Mouse (Mus musculus): ENCODE results near the gene Tmem33.

Gene Tmem33

GRCm38 (mm10) chr5:67255664-67256063 lies 4.7 kb upstream of the Tmem33 start:
- DNase-seq (ENCODE audit: extremely low read depth, low read depth, low spot score): no peak

GRCm38 (mm10) chr5:67258473-67258872 lies 1.9 kb upstream of the Tmem33 start:
- DNase-seq (ENCODE audit: extremely low read depth, low read depth, low spot score): no peak

GRCm38 (mm10) chr5:67260159-67260530 lies 220 bp upstream of the Tmem33 start:
- DNase-seq (ENCODE audit: extremely low read depth, low read depth, low spot score): no peak

GRCm38 (mm10) chr5:67262964-67263363 lies 2.6 kb downstream of the Tmem33 start:
- no peak for DNase-seq (ENCODE audit: extremely low read depth, low read depth, low spot score)

- DNase-seq (ENCODE audit: extremely low read depth, low read depth, low spot score): no peak
Observed at GRCm38 (mm10) chr5:67266106-67266505, 5.7 kb downstream of the Tmem33 start.

- DNase-seq (ENCODE audit: extremely low read depth, low read depth, low spot score): no peak
Observed at GRCm38 (mm10) chr5:67269309-67269708, 8.9 kb downstream of the Tmem33 start.

- no peak for DNase-seq (ENCODE audit: extremely low read depth, low read depth, low spot score)
Observed at GRCm38 (mm10) chr5:67279407-67279806, 19.0 kb downstream of the Tmem33 start.

GRCm38 (mm10) chr5:67279840-67280239 lies 19.5 kb downstream of the Tmem33 start:
- no peak for DNase-seq (ENCODE audit: extremely low read depth, low read depth, low spot score)

GRCm38 (mm10) chr5:67280400-67280799 lies 20.0 kb downstream of the Tmem33 start:
- no peak for DNase-seq (ENCODE audit: extremely low read depth, low read depth, low spot score)

GRCm38 (mm10) chr5:67295029-67295428 lies 34.7 kb downstream of the Tmem33 start:
- no peak for DNase-seq (ENCODE audit: extremely low read depth, low read depth, low spot score)

- no peak for DNase-seq (ENCODE audit: extremely low read depth, low read depth, low spot score)
Observed at GRCm38 (mm10) chr5:67295682-67296081, 35.3 kb downstream of the Tmem33 start.

- no peak for DNase-seq (ENCODE audit: extremely low read depth, low read depth, low spot score)
Observed at GRCm38 (mm10) chr5:67296171-67296570, 35.8 kb downstream of the Tmem33 start.

- no peak for DNase-seq (ENCODE audit: extremely low read depth, low read depth, low spot score)
Observed at GRCm38 (mm10) chr5:67297026-67297813, 36.9 kb downstream of the Tmem33 start.

GRCm38 (mm10) chr5:67299847-67300412 lies 39.6 kb downstream of the Tmem33 start:
- no peak for DNase-seq (ENCODE audit: extremely low read depth, low read depth, low spot score)

GRCm38 (mm10) chr5:67300926-67301597 lies 40.7 kb downstream of the Tmem33 start:
- no peak for DNase-seq (ENCODE audit: extremely low read depth, low read depth, low spot score)

GRCm38 (mm10) chr5:67301722-67302331 lies 41.5 kb downstream of the Tmem33 start:
- no peak for DNase-seq (ENCODE audit: extremely low read depth, low read depth, low spot score)

GRCm38 (mm10) chr5:67303816-67304215 lies 43.5 kb downstream of the Tmem33 start:
- DNase-seq (ENCODE audit: extremely low read depth, low read depth, low spot score): no peak

GRCm38 (mm10) chr5:67306698-67307521 lies 46.5 kb downstream of the Tmem33 start, which contains the start of gene Slc30a9:
Slc30a9 (plus strand) TSS chr5:67306955.
- DNase-seq (ENCODE audit: extremely low read depth, low read depth, low spot score): no peak

- DNase-seq (ENCODE audit: extremely low read depth, low read depth, low spot score): no peak
Observed at GRCm38 (mm10) chr5:67307659-67308222, 47.4 kb downstream of the Tmem33 start.

- DNase-seq (ENCODE audit: extremely low read depth, low read depth, low spot score): no peak
Observed at GRCm38 (mm10) chr5:67311811-67312521, 51.6 kb downstream of the Tmem33 start.

All from fat pad, adult 2 months (tissue).